Mouse (Mus musculus) liver, embryonic 14.5 days (tissue): ENCODE data around the gene Kazn.

Experiments used
- CTCF ChIP-seq: IDR thresholded peaks from 2 replicates; pipeline ENCODE4 v1.5.1; 2016; ENCODE audit warnings: antibody characterized with exemption, low read depth, control low read depth
- EP300 ChIP-seq: IDR thresholded peaks from 2 replicates; pipeline ENCODE4 v1.6.1; 2016; ENCODE audit warnings: antibody characterized with exemption, low read depth

DNA sequence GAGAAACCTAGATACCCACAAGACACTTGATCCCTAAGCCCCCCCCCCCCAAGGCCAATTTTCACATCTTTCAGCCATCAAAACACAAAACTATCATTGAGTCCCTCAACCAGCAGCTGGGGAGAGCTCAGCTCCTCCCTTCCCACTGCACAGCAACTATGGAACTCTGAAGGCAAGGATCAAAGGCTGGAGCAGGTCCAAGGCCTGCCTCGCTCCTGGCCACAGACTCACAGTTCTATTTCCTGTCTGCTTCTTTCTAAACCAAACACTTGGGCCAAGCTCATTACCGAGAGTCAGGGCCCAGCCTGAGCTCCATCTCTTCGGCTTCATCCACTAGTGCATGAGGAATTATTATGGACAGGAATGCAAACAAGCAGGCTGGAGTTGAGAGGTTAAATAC is 58.9 kb downstream of the Kazn start:
- no peak for TF ChIP-seq CTCF
- no peak for TF ChIP-seq EP300
